Mouse (Mus musculus) heart, postnatal 0 days (tissue): ENCODE results near the gene Clspn. TPM values are rescaled to one million over a fixed set of nuclear protein-coding genes. Genes with fewer than 3 reads are reported as not detected.

ENCODE experiments used
- ATAC-seq: fragments of 200-750 bp; cut with Nextera tagmentation; 2 replicates; pipeline ENCODE4 v1.8.0; 2017; ENCODE audit warnings: low read depth, moderate number of reproducible peaks, moderate library complexity; ENCODE audit not compliant: insufficient read depth
- DNase-seq: peaks from one replicate; pipeline ENCODE4 v3.0.0-alpha.2; 2016; ENCODE audit warnings: low spot score
- H3K27ac ChIP-seq: fragments of 300-500 bp; sonication (generic); 2 replicates; pipeline ENCODE4 v1.5.1; 2014; ENCODE audit warnings: low read depth, mild to moderate bottlenecking
- H3K27me3 ChIP-seq: fragments of 300-500 bp; sonication (generic); 2 replicates; pipeline ENCODE4 v1.6.1; 2014; ENCODE audit warnings: low read length, mixed read lengths; ENCODE audit not compliant: control insufficient read depth, insufficient read depth
- H3K36me3 ChIP-seq: fragments of 300-500 bp; sonication (generic); replicated peaks from 2 replicates; pipeline ENCODE4 v1.6.1; 2014; ENCODE audit warnings: low read length, mixed read lengths; ENCODE audit not compliant: control insufficient read depth, insufficient read depth
- H3K4me1 ChIP-seq: fragments of 300-500 bp; sonication (generic); 2 replicates; pipeline ENCODE4 v1.6.1; 2014; ENCODE audit warnings: antibody characterized with exemption; ENCODE audit not compliant: control insufficient read depth, insufficient read depth
- H3K4me2 ChIP-seq: fragments of 300-500 bp; sonication (generic); 2 replicates; pipeline ENCODE4 v1.6.1; 2014; ENCODE audit warnings: low read depth, mild to moderate bottlenecking, low read length, moderate library complexity
- H3K4me3 ChIP-seq: fragments of 300-500 bp; sonication (generic); 2 replicates; pipeline ENCODE4 v1.5.1; 2014; ENCODE audit warnings: low read depth, low read length
- H3K9ac ChIP-seq: fragments of 300-500 bp; sonication (generic); replicated peaks from 2 replicates; pipeline ENCODE4 v1.6.1; 2014; ENCODE audit warnings: low read depth, low read length, mixed read lengths
- H3K9me3 ChIP-seq: fragments of 300-500 bp; sonication (generic); replicated peaks from 2 replicates; pipeline ENCODE4 v1.6.1; 2016; ENCODE audit warnings: low read length; ENCODE audit not compliant: control insufficient read depth
- CTCF ChIP-seq: IDR thresholded peaks from 2 replicates; pipeline ENCODE4 v1.5.1; 2016; ENCODE audit warnings: antibody characterized with exemption, control low read depth, low read depth
- EP300 ChIP-seq: IDR thresholded peaks from 2 replicates; pipeline ENCODE4 v1.6.1; 2016; ENCODE audit warnings: antibody characterized with exemption, low read depth
- WGBS: fragments of 180-500 bp; shearing (Covaris S2); extraction: QIAGEN DNeasy Blood & Tissue Kit; methylation state at CpG from one replicate; pipeline ENCODE4 v1.1.7; 2014; 5-methylcytosine and 5-hydroxymethylcytosine counted together
- polyA plus RNA-seq: library from polyadenylated mRNA; unstranded; fragments of >200 nt; fragmentation: Nextera tagmentation; extraction: Ambion mirVana; gene quantifications from 2 replicates; pipeline ENCODE4 v1.2.1, GENCODE M21; 2015
- total RNA-seq: library from RNA; depleted of rRNA; stranded (reverse); fragments of >200 nt; gene quantifications from 2 replicates; pipeline ENCODE4 v1.2.3, GENCODE M21; 2014; ENCODE audit warnings: low replicate concordance

Gene Clspn
- total and polyA plus RNA-seq, 2 experiments from 2014 or later = 6.9 to 7.0 TPM

- no peak overlapping the region for H3K4me3 ChIP-seq
- ATAC-seq (no peak), DNase-seq (no peak)
- no peak overlapping the region for H3K4me2 ChIP-seq
- TF ChIP-seq CTCF (no peak), EP300 (no peak)
- H3K27me3 ChIP-seq = no peaks in the 10 kb centered on the region
- H3K9ac ChIP-seq = no peak overlapping the region
- 0 out of 2 replicates have a peak, but pooled peaks cover 6% of the 10 kb centered on the region for H3K4me1 ChIP-seq
- H3K36me3 ChIP-seq = no peaks in the 10 kb centered on the region
- H3K9me3 ChIP-seq = no peaks in the 10 kb centered on the region
- no peak overlapping the region for H3K27ac ChIP-seq
- 60% methylated on average over 5 of the region's 5 CpGs for WGBS
These were observed 19.9 kb upstream of the Clspn start for GRCm38 (mm10) chr4:126536865-126537264.

DNA sequence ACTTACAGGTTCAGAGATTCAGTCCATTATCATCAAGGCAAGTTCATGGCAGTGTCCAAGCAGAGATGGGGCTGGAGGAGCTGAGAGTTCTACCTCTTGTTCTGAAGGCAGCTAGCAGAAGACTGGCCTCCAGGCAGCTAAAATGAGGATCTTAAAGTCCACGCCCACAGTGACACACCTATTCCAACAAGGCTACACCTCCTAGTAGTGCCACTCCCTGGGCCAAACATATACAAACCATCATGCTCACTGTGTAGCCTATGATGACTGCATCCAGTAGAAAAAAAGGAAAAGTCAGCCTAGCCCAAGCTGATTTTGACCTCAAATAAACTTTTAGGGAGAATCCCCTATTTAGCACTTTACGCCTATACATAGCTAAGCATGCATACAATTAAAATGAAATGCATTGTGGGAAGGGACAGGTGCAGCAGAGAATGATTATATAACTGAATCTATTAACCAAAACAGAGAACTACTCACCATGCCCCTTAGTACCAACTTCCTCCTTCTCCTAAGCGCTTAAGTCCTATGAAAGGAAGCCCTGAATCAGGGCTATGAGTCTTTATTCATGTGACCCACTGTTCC, 16.2 kb upstream of the Clspn start:
- DNase-seq (no peak), ATAC-seq (no peak)
- WGBS = 82% methylated on average over 3 of the region's 3 CpGs
- Histone ChIP-seq H3K4me1 (no peaks in the 10 kb centered on the region), H3K4me3 (no peak overlapping the region), H3K9ac (no peak overlapping the region), H3K27me3 (no peaks in the 10 kb centered on the region), H3K36me3 (no peaks in the 10 kb centered on the region), H3K9me3 (no peaks in the 10 kb centered on the region), H3K4me2 (no peak overlapping the region), H3K27ac (no peak overlapping the region)
- TF ChIP-seq EP300 = no peak

GRCm38 (mm10) chr4:126542838-126543237, 13.9 kb upstream of the Clspn start:
- H3K27me3 ChIP-seq = no peaks in the 10 kb centered on the region
- TF ChIP-seq EP300 (no peak), CTCF (no peak)
- no peak for ATAC-seq
- no peak overlapping the region for H3K9ac ChIP-seq
- no peak overlapping the region for H3K4me2 ChIP-seq
- H3K27ac ChIP-seq = no peak overlapping the region
- no peaks in the 10 kb centered on the region for H3K36me3 ChIP-seq
- no peaks in the 10 kb centered on the region for H3K9me3 ChIP-seq
- H3K4me3 ChIP-seq = no peak overlapping the region
- H3K4me1 ChIP-seq = no peaks in the 10 kb centered on the region
- WGBS = 55% methylated on average over 7 of the region's 7 CpGs
- no peak for DNase-seq

DNA sequence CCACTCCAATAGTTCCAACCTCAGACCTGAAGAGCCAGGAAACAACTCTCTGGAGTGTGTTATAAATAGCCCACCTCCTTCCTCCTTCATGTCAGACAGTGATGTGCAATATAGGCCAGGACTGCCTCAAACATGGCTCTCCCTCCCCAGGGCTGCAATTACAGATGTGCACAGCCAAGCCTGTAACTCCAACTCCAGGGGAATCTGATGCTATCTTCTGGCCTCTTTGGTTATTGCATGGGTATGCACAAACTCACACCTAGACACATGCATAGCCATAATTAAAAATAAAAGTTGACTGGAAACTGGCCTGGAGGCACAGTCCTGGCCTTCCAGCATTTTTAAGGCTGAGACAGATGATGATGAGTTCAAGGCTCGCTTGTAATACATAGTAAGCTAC, 11.7 kb upstream of the Clspn start:
- Histone ChIP-seq H3K4me2 (no peak overlapping the region), H3K4me3 (no peak overlapping the region), H3K9me3 (no peaks in the 10 kb centered on the region), H3K27ac (no peak overlapping the region), H3K4me1 (no peaks in the 10 kb centered on the region), H3K27me3 (no peaks in the 10 kb centered on the region), H3K9ac (no peak overlapping the region), H3K36me3 (no peaks in the 10 kb centered on the region)
- TF ChIP-seq EP300 (no peak), CTCF (no peak)
- whole genome bisulfite sequencing = 75% methylated on average over 1 of the region's 1 CpGs
- ATAC-seq (no peak), DNase-seq (no peak)

DNA sequence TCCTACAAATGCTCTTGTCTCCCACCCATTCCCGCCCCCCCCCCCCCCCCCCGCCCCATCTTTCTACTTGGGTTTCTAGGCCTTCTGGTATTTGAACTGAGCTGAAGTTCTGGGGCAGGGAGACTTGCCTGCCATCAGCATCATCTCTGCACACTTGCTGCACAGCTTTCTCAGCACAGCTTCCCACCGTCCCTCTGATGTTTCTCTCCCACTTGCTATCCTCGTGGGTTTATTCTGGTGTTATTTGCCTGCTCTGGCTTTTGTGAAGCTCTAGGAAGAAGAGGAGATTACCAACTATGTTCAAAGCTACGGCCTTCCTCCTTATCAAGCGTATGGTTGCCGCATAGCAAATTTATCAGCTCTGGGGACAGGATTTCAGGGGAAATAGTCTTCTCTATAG, 11.0 kb upstream of the Clspn start:
- no peak for ATAC-seq
- WGBS = 51% methylated on average over 6 of the region's 7 CpGs
- Histone ChIP-seq H3K4me3 (no peak overlapping the region), H3K4me2 (no peak overlapping the region), H3K27me3 (no peaks in the 10 kb centered on the region), H3K4me1 (no peaks in the 10 kb centered on the region), H3K9me3 (no peaks in the 10 kb centered on the region), H3K27ac (no peak overlapping the region), H3K36me3 (no peaks in the 10 kb centered on the region), H3K9ac (no peak overlapping the region)
- DNase-seq = no peak
- no peak for TF ChIP-seq EP300
- TF ChIP-seq CTCF = no peak

- Histone ChIP-seq H3K4me2 (no peak overlapping the region), H3K27ac (no peak overlapping the region), H3K27me3 (no peaks in the 10 kb centered on the region), H3K4me3 (no peak overlapping the region), H3K36me3 (no peaks in the 10 kb centered on the region), H3K9ac (no peak overlapping the region), H3K4me1 (no peaks in the 10 kb centered on the region), H3K9me3 (no peaks in the 10 kb centered on the region)
- ATAC-seq (no peak), DNase-seq (no peak)
- no peak for TF ChIP-seq EP300
- TF ChIP-seq CTCF = no peak
- 81% methylated on average over 2 of the region's 2 CpGs for WGBS
These were observed 10.6 kb upstream of the Clspn start for GRCm38 (mm10) chr4:126546183-126546582.
